Mouse (Mus musculus) myocyte (in vitro differentiated cells): ENCODE data around the gene Pstpip1.

Experiments used
- CEBPB ChIP-seq: IDR thresholded peaks from 2 replicates; pipeline ENCODE4 v1.6.1; 2011; ENCODE audit warnings: mild to moderate bottlenecking, moderate library complexity; ENCODE audit not compliant: poor library complexity, insufficient read depth, severe bottlenecking
- MYOG ChIP-seq, 3 experiments: IDR thresholded peaks; one replicate each; pipeline ENCODE4 v1.6.1; 2011; ENCODE audit warnings: control low read depth in 2 of 3, low read depth in 2 of 3, mild to moderate bottlenecking in 2 of 3; ENCODE audit not compliant: insufficient read length in 2 of 3, control insufficient read depth in 1 of 3, insufficient read depth in 1 of 3
- POLR2A ChIP-seq: IDR thresholded peaks from one replicate; pipeline ENCODE4 v1.6.1; 2011; ENCODE audit warnings: low read depth, mild to moderate bottlenecking, control low read depth, moderate library complexity; ENCODE audit not compliant: insufficient read length
- REST ChIP-seq: IDR thresholded peaks from one replicate; pipeline ENCODE4 v1.6.1; 2011; ENCODE audit warnings: mild to moderate bottlenecking, control low read depth, moderate library complexity; ENCODE audit not compliant: insufficient read depth, insufficient read length
- TCF12 ChIP-seq: IDR thresholded peaks from one replicate; pipeline ENCODE4 v1.6.1; 2011; ENCODE audit warnings: mild to moderate bottlenecking, control low read depth; ENCODE audit not compliant: poor library complexity, insufficient read depth, severe bottlenecking

GRCm38 (mm10) chr9:56056147-56056546 is 33.6 kb upstream of the Pstpip1 start:
- TF ChIP-seq REST (no peak), MYOG (IDR thresholded peaks at IDR 0.05; ENCODE audit: control insufficient read depth in 1 of 3, insufficient read depth in 1 of 3, insufficient read length in 2 of 3, low read depth in 2 of 3) (no peak), POLR2A (no peak), TCF12 (no peak), CEBPB (no peak)
